Mouse (Mus musculus): ENCODE measurements around the gene Tmem222. TPM values are rescaled to one million over a fixed set of nuclear protein-coding genes. Genes with fewer than 3 reads are reported as not detected.

Tmem222 gene
- total and polyA plus RNA-seq, 2 experiments from 2014 or later: 130 to 138 TPM

DNA sequence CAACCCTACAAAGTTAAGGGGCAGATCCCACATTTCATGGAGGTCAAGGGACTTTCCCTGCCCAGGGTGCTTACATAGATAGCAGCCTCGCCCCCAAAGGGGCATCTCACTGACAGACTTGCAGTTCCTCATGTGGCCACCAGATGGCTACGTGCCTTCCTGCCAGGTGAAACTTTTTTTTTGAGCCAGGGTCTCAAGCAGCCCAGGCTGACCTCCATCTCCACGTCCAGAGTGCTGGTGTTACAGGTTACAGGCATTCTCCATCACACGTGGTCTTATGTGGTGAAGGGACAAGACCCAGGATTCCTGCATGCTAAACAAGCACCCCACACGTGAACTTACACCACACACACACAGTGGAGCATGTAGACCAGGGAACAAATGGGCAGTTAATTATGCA is 60.0 kb downstream of the Tmem222 start:
- H3K27ac ChIP-seq (ENCODE audit: low read depth, low read length): no peak overlapping the region
- H3K9me3 ChIP-seq (ENCODE audit: low read length): no peaks in the 10 kb centered on the region
- peaks cover 8% of the 10 kb centered on the region; the same call in 1 of the 2 replicates for H3K4me1 ChIP-seq (ENCODE audit: insufficient read depth, low read length)
- H3K9ac ChIP-seq (replicated peaks; ENCODE audit: low read length, poor library complexity, severe bottlenecking): no peak overlapping the region
- no peak overlapping the region for H3K4me2 ChIP-seq (ENCODE audit: low read depth, low read length, poor library complexity, severe bottlenecking)
- WGBS: 0% methylated on average over 5 of the region's 5 CpGs
- peak; percentile 94 for TF ChIP-seq CTCF (IDR thresholded peaks at IDR 0.05)
- no peak for ATAC-seq (ENCODE audit: low FRiP score)
- no peak overlapping the region for H3K4me3 ChIP-seq (ENCODE audit: low read depth, low read length)
- no peaks in the 10 kb centered on the region for H3K36me3 ChIP-seq (ENCODE audit: insufficient read depth, low read length)
- peak; percentile 77 for DNase-seq (ENCODE audit: low spot score)
- H3K27me3 ChIP-seq (ENCODE audit: insufficient read depth, low read length): peaks cover 4% of the 10 kb centered on the region; the same call in 1 of the 2 replicates

Other genes starting within 250 kb of the Tmem222 start
- 18.3 and 19.6 TPM in 2 replicates for gene Wasf2, start 147.3 kb downstream of the Tmem222 start, total RNA-seq (2014; rRNA removed)
- gene Wasf2, start 147.3 kb downstream of the Tmem222 start, polyA plus RNA-seq (2015; fragmentation: Nextera tagmentation; extraction: Ambion mirVana): 19.1 and 26.0 TPM in 2 replicates
- gene Cd164l2, start 65.7 kb downstream of the Tmem222 start, total RNA-seq (2014; rRNA removed): 3.9 and 5.9 TPM in 2 replicates
- gene Cd164l2, start 65.7 kb downstream of the Tmem222 start, polyA plus RNA-seq (2015; fragmentation: Nextera tagmentation; extraction: Ambion mirVana): 10.6 and 11.0 TPM in 2 replicates
- 3.2 and 10.8 TPM in 2 replicates for gene Gpr3, start 65.3 kb downstream of the Tmem222 start, total RNA-seq (2014; rRNA removed)
- gene Gpr3, start 65.3 kb downstream of the Tmem222 start, polyA plus RNA-seq (2015; fragmentation: Nextera tagmentation; extraction: Ambion mirVana): 3.9 and 4.5 TPM in 2 replicates
- gene Map3k6, start 37.0 kb downstream of the Tmem222 start, total RNA-seq (2014; rRNA removed): 7.6 and 8.3 TPM in 2 replicates
- gene Map3k6, start 37.0 kb downstream of the Tmem222 start, polyA plus RNA-seq (2015; fragmentation: Nextera tagmentation; extraction: Ambion mirVana): 2.8 and 4.1 TPM in 2 replicates
- 1.6 TPM in 1 of 2 replicates, not detected in the other for gene Sytl1, start 14.7 kb downstream of the Tmem222 start, total RNA-seq (2014; rRNA removed)
- gene Sytl1, start 14.7 kb downstream of the Tmem222 start, polyA plus RNA-seq (2015; fragmentation: Nextera tagmentation; extraction: Ambion mirVana): 0.21 and 0.26 TPM in 2 replicates
- 43.0 and 54.8 TPM in 2 replicates for gene Wdtc1, start 75.7 kb upstream of the Tmem222 start, total RNA-seq (2014; rRNA removed)
- 14.4 and 15.6 TPM in 2 replicates for gene Wdtc1, start 75.7 kb upstream of the Tmem222 start, polyA plus RNA-seq (2015; fragmentation: Nextera tagmentation; extraction: Ambion mirVana)
- 29.5 and 34.9 TPM in 2 replicates for gene Slc9a1, start 91.9 kb upstream of the Tmem222 start, total RNA-seq (2014; rRNA removed)
- 11.8 and 12.8 TPM in 2 replicates for gene Slc9a1, start 91.9 kb upstream of the Tmem222 start, polyA plus RNA-seq (2015; fragmentation: Nextera tagmentation; extraction: Ambion mirVana)
- 0.77 and 1.2 TPM in 2 replicates for gene Tent5b, start 202.3 kb upstream of the Tmem222 start, total RNA-seq (2014; rRNA removed)
- gene Tent5b, start 202.3 kb upstream of the Tmem222 start, polyA plus RNA-seq (2015; fragmentation: Nextera tagmentation; extraction: Ambion mirVana): 0.27 and 0.49 TPM in 2 replicates
- gene Trnp1, start 220.8 kb upstream of the Tmem222 start, total RNA-seq (2014; rRNA removed): 45.2 and 52.2 TPM in 2 replicates
- 15.2 and 17.5 TPM in 2 replicates for gene Trnp1, start 220.8 kb upstream of the Tmem222 start, polyA plus RNA-seq (2015; fragmentation: Nextera tagmentation; extraction: Ambion mirVana)
- gene Kdf1, start 241.2 kb upstream of the Tmem222 start, total RNA-seq (2014; rRNA removed): 0.47 and 2.0 TPM in 2 replicates
- 0.77 and 1.2 TPM in 2 replicates for gene Kdf1, start 241.2 kb upstream of the Tmem222 start, polyA plus RNA-seq (2015; fragmentation: Nextera tagmentation; extraction: Ambion mirVana)

Data from midbrain, postnatal 0 days (tissue).